Mouse (Mus musculus) hindbrain, embryonic 16.5 days (tissue): Measurements from ENCODE around the gene Kat2b. TPM values are rescaled to one million over a fixed set of nuclear protein-coding genes. Genes with fewer than 3 reads are reported as not detected.
"Not testable (repeated sequence)": the region's sequence is repeated elsewhere in the genome, so short reads cannot be mapped to it uniquely, and the experiment has no call there.

Experiments
- ATAC-seq: fragments of 200-750 bp; cut with Nextera tagmentation; 2 replicates; pipeline ENCODE4 v1.8.0; 2017; ENCODE audit warnings: moderate TSS enrichment, moderate library complexity
- H3K27ac ChIP-seq: fragments of 300-500 bp; sonication (generic); 2 replicates; pipeline ENCODE4 v1.5.1; 2014; ENCODE audit warnings: low read depth, mild to moderate bottlenecking, control low read depth, low read length, moderate library complexity
- H3K27me3 ChIP-seq: fragments of 300-500 bp; sonication (generic); replicated peaks from 2 replicates; pipeline ENCODE4 v1.6.1; 2014; ENCODE audit warnings: low read length; ENCODE audit not compliant: control insufficient read depth, insufficient read depth
- H3K36me3 ChIP-seq: fragments of 300-500 bp; sonication (generic); 2 replicates; pipeline ENCODE4 v1.6.1; 2014; ENCODE audit warnings: mild to moderate bottlenecking, low read length, moderate library complexity, mixed read lengths; ENCODE audit not compliant: control insufficient read depth, insufficient read depth
- H3K4me1 ChIP-seq: fragments of 300-500 bp; sonication (generic); 2 replicates; pipeline ENCODE4 v1.6.1; 2014; ENCODE audit warnings: low read depth, low read length; ENCODE audit not compliant: control insufficient read depth, insufficient read depth
- H3K4me2 ChIP-seq: fragments of 300-500 bp; sonication (generic); 2 replicates; pipeline ENCODE4 v1.6.1; 2014; ENCODE audit warnings: mild to moderate bottlenecking, low read length, control low read depth, moderate library complexity
- H3K4me3 ChIP-seq: fragments of 300-500 bp; sonication (generic); 2 replicates; pipeline ENCODE4 v1.5.1; 2014; ENCODE audit warnings: mild to moderate bottlenecking, low read length, control low read depth, moderate library complexity
- H3K9ac ChIP-seq: fragments of 300-500 bp; sonication (generic); 2 replicates; pipeline ENCODE4 v1.6.1; 2014; ENCODE audit warnings: low read depth, mild to moderate bottlenecking, control low read depth, low read length, moderate library complexity
- H3K9me3 ChIP-seq: fragments of 300-500 bp; sonication (generic); 2 replicates; pipeline ENCODE4 v1.6.1; 2014; ENCODE audit warnings: mild to moderate bottlenecking, low read length, moderate library complexity; ENCODE audit not compliant: control insufficient read depth
- WGBS: fragments of 180-500 bp; shearing (Covaris S2); extraction: QIAGEN DNeasy Blood & Tissue Kit; methylation state at CpG from one replicate; pipeline ENCODE4 v1.1.7; 2014; 5-methylcytosine and 5-hydroxymethylcytosine counted together
- polyA plus RNA-seq: library from polyadenylated mRNA; unstranded; fragments of >200 nt; fragmentation: Nextera tagmentation; extraction: Ambion mirVana; gene quantifications from 2 replicates; pipeline ENCODE4 v1.2.1, GENCODE M21; 2015

The Kat2b gene
- polyA plus RNA-seq, 1 experiment from 2014 or later, result 4.6 TPM

- ATAC-seq, result peak; percentile 78
- H3K4me3 ChIP-seq, result peak overlapping the region; percentile 94
Measured at GRCm38 (mm10) chr17:53567346-53568101, 863 bp downstream of the Kat2b start.

GRCm38 (mm10) chr17:53568118-53568517 is 1.5 kb downstream of the Kat2b start:
- peak; percentile 90 for ATAC-seq
- Histone ChIP-seq H3K9me3 (no peaks in the 10 kb centered on the region), H3K27me3 (no peaks in the 10 kb centered on the region), H3K4me2 (peak overlapping the region; percentile 75), H3K27ac (peak overlapping the region; percentile 98), H3K4me1 (peaks cover 19% of the 10 kb centered on the region), H3K9ac (peak overlapping the region; percentile 98), H3K4me3 (peak overlapping the region; percentile 94), H3K36me3 (no peaks in the 10 kb centered on the region)
- 0% methylated on average over 15 of the region's 15 CpGs for WGBS

More at GRCm38 (mm10) chr17:53567346-53568101, 863 bp downstream of the Kat2b start:
- Histone ChIP-seq H3K4me1 (peaks cover 19% of the 10 kb centered on the region), H3K27ac (peak overlapping the region; percentile 98), H3K9me3 (no peaks in the 10 kb centered on the region), H3K27me3 (no peaks in the 10 kb centered on the region), H3K4me2 (peak overlapping the region; percentile 75), H3K36me3 (no peaks in the 10 kb centered on the region), H3K9ac (peak overlapping the region; percentile 98)
- WGBS, result under 1% methylated on average over 54 of the region's 67 CpGs

- peak overlapping the region; percentile 98 for H3K9ac ChIP-seq
- no peaks in the 10 kb centered on the region for H3K36me3 ChIP-seq
- peak overlapping the region; percentile 98 for H3K27ac ChIP-seq
- H3K4me3 ChIP-seq, result peak overlapping the region; percentile 94
- no peaks in the 10 kb centered on the region for H3K27me3 ChIP-seq
- H3K4me1 ChIP-seq, result peaks cover 19% of the 10 kb centered on the region
- peak overlapping the region; percentile 75 for H3K4me2 ChIP-seq
- ATAC-seq, result no peak
- 30% methylated on average over 8 of the region's 8 CpGs for WGBS
- H3K9me3 ChIP-seq, result no peaks in the 10 kb centered on the region
Measured at GRCm38 (mm10) chr17:53568734-53569386, 2.2 kb downstream of the Kat2b start.

GRCm38 (mm10) chr17:53569829-53570228 is 3.2 kb downstream of the Kat2b start:
- H3K4me3 ChIP-seq, result no peak overlapping the region; the same call in 1 of the 2 replicates
- no peaks in the 10 kb centered on the region for H3K36me3 ChIP-seq
- no peak overlapping the region for H3K9ac ChIP-seq
- H3K4me2 ChIP-seq, result peak overlapping the region; percentile 17
- no peaks in the 10 kb centered on the region for H3K9me3 ChIP-seq
- 45% methylated on average over 6 of the region's 6 CpGs for WGBS
- H3K27me3 ChIP-seq, result no peaks in the 10 kb centered on the region
- peaks cover 19% of the 10 kb centered on the region for H3K4me1 ChIP-seq
- no peak for ATAC-seq
- H3K27ac ChIP-seq, result no peak overlapping the region

GRCm38 (mm10) chr17:53570361-53570875 is 3.8 kb downstream of the Kat2b start:
- Histone ChIP-seq H3K27ac (no peak overlapping the region), H3K9ac (no peak overlapping the region), H3K4me2 (no peak overlapping the region), H3K4me1 (peaks cover 19% of the 10 kb centered on the region), H3K27me3 (no peaks in the 10 kb centered on the region), H3K4me3 (no peak overlapping the region), H3K36me3 (no peaks in the 10 kb centered on the region), H3K9me3 (no peaks in the 10 kb centered on the region)
- WGBS, result 49% methylated on average over 10 of the region's 10 CpGs
- ATAC-seq, result no peak

- not testable (repeated sequence) for H3K9ac ChIP-seq, H3K27me3 ChIP-seq, H3K27ac ChIP-seq, H3K4me3 ChIP-seq, H3K4me2 ChIP-seq, H3K36me3 ChIP-seq, H3K9me3 ChIP-seq, ATAC-seq
- peaks cover 17% of the 10 kb centered on the region for H3K4me1 ChIP-seq
- 86% methylated on average over 5 of the region's 5 CpGs for WGBS
Measured at GRCm38 (mm10) chr17:53570932-53571331, 4.3 kb downstream of the Kat2b start.

GRCm38 (mm10) chr17:53573019-53573556 is 6.4 kb downstream of the Kat2b start:
- no peak for ATAC-seq
- Histone ChIP-seq H3K36me3 (no peaks in the 10 kb centered on the region), H3K9ac (no peak overlapping the region), H3K4me3 (no peak overlapping the region), H3K4me1 (peaks cover 13% of the 10 kb centered on the region), H3K27me3 (no peaks in the 10 kb centered on the region), H3K9me3 (no peaks in the 10 kb centered on the region), H3K4me2 (no peak overlapping the region), H3K27ac (no peak overlapping the region)
- WGBS, result 77% methylated on average over 4 of the region's 4 CpGs

GRCm38 (mm10) chr17:53577151-53577550 is 10.5 kb downstream of the Kat2b start:
- Histone ChIP-seq H3K4me3 (no peak overlapping the region), H3K9me3 (no peaks in the 10 kb centered on the region), H3K4me2 (no peak overlapping the region), H3K4me1 (no peaks in the 10 kb centered on the region), H3K27me3 (no peaks in the 10 kb centered on the region), H3K36me3 (no peaks in the 10 kb centered on the region), H3K27ac (no peak overlapping the region), H3K9ac (no peak overlapping the region)
- no peak for ATAC-seq
- WGBS, result 76% methylated on average over 2 of the region's 2 CpGs

GRCm38 (mm10) chr17:53577754-53578153 is 11.1 kb downstream of the Kat2b start:
- Histone ChIP-seq H3K4me2 (no peak overlapping the region), H3K9ac (no peak overlapping the region), H3K27me3 (no peaks in the 10 kb centered on the region), H3K27ac (no peak overlapping the region), H3K9me3 (no peaks in the 10 kb centered on the region), H3K4me1 (no peaks in the 10 kb centered on the region), H3K36me3 (no peaks in the 10 kb centered on the region), H3K4me3 (no peak overlapping the region)
- WGBS, result 84% methylated on average over 5 of the region's 5 CpGs
- no peak for ATAC-seq
